Comparison of ENCODE assay signal across 19 mouse cellular contexts in the genomic region with DNA sequence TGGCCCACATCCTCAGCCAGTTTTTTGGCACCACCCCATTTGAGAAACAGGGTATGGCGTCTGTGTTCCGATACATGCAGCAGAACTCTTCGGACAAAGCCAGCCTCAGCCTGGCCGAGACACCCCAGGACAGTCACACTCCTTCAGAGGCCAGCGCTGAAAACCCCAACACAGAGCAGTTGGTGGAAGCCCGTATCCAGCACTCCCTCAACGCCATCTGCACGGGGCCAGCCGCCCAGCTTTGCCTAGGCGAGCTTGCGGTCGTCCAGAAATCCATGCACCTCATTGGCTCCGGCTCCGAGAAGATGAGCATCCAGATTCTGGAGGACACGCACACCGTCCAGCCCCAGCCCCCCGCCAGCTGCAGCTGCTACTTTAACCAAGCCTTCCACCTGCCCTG. TPM values are rescaled to one million over a fixed set of nuclear protein-coding genes. Genes with fewer than 3 reads are reported as not detected.
"Had no signal": no experiment of that assay in that cellular context is flagged by ENCODE, and none has a peak within 500 bp of the region (broad histone marks: within the 10 kb centered on the region; RNA-seq: fewer than 3 reads in every experiment).

No protein-coding gene starts in this region.

- DNase-seq: lung, adult 18-20 months; lung, embryonic 14.5 days; lung, postnatal 10 days; lung, postnatal 4 days; midbrain, embryonic 14.5 days; right cerebral cortex, postnatal 14 days; thymus, adult 18-20 months; thymus, postnatal 14 days; thymus, postnatal 36 days had no signal

- H3K4me3 ChIP-seq: midbrain, embryonic 10.5 days; midbrain, embryonic 12.5 days; neural tube, embryonic 12.5 days had no signal

- H3K27me3 ChIP-seq: midbrain, embryonic 12.5 days; neural tube, embryonic 12.5 days had no signal

- ATAC-seq: midbrain, embryonic 16.5 days had no signal

- H3K9me3 ChIP-seq: midbrain, embryonic 10.5 days; midbrain, embryonic 12.5 days; neural tube, embryonic 12.5 days had no signal

- H3K4me2 ChIP-seq: lung, embryonic 14.5 days; midbrain, embryonic 12.5 days; neural tube, embryonic 12.5 days had no signal

- H3K9ac ChIP-seq: lung, embryonic 14.5 days; midbrain, embryonic 12.5 days; neural tube, embryonic 12.5 days had no signal

- H3K27ac ChIP-seq: midbrain, embryonic 10.5 days; midbrain, embryonic 12.5 days; neural tube, embryonic 12.5 days had no signal

RNA-seq across cellular contexts. Expression of gene Spata25, which starts 2.8 kb away (rescaled TPM):
- total RNA-seq: megakaryocyte, adult 5-6 weeks; megakaryocyte-erythroid progenitor cell, adult 5-6 weeks; neutrophil, adult 5-6 weeks had no signal
- polyA plus RNA-seq: lung, embryonic 14.5 days; lung, embryonic 16.5 days; midbrain, embryonic 10.5 days; midbrain, embryonic 16.5 days; neural tube, embryonic 12.5 days; stomach, embryonic 14.5 days; stomach, embryonic 16.5 days had no signal
